Mouse (Mus musculus) ES-E14 (cell line): ENCODE results near the gene Padi6.

Source experiments
- HCFC1 ChIP-seq: IDR thresholded peaks from 2 replicates; pipeline ENCODE4 v1.6.1; 2012; ENCODE audit warnings: low read length, inconsistent platforms, borderline replicate concordance; ENCODE audit not compliant: insufficient read depth
- MAFK ChIP-seq: IDR thresholded peaks from 2 replicates; pipeline ENCODE4 v1.6.1; 2014; ENCODE audit warnings: mild to moderate bottlenecking, low read depth, low read length, inconsistent platforms; ENCODE audit not compliant: insufficient read depth
- ZC3H11A ChIP-seq: IDR thresholded peaks from 2 replicates; pipeline ENCODE4 v1.6.1; 2012; ENCODE audit warnings: low read depth, mild to moderate bottlenecking, inconsistent platforms, low read length, borderline replicate concordance
- ZNF384 ChIP-seq: IDR thresholded peaks from 2 replicates; pipeline ENCODE4 v1.6.1; 2012; ENCODE audit warnings: low read depth, low read length, inconsistent platforms

DNA sequence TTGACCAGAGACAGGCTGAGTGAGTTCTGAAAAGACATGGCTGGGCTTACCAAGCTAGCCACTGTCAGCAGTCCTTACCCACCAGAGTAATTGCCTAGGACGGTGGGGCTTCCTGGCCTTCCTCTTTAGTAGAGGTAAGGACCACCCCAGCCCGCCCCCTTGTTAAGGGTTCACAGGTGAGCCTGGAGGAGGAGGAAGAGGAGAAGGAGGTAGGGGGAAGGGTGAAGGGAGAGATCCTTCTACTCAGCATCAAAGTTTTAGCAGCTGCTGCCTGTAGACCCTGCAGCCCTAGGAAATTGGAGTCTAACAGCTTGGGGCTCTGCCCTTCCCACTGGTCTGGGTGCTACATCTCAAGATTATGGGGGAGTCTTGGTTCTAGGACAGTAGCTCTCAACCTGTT, at the start of gene Padi6:
- TF ChIP-seq ZC3H11A, result no peak
- TF ChIP-seq HCFC1, result no peak
- TF ChIP-seq ZNF384, result no peak
- no peak for TF ChIP-seq MAFK
